Mouse (Mus musculus) frontal cortex, postnatal 14 days (tissue): ENCODE measurements around the gene Nono.

ENCODE experiments used
- DNase-seq, 2 experiments: peaks; one replicate each; pipeline ENCODE4 v3.0.0; 2022; ENCODE audit warnings: low spot score in 2 of 2

Gene Nono

DNA sequence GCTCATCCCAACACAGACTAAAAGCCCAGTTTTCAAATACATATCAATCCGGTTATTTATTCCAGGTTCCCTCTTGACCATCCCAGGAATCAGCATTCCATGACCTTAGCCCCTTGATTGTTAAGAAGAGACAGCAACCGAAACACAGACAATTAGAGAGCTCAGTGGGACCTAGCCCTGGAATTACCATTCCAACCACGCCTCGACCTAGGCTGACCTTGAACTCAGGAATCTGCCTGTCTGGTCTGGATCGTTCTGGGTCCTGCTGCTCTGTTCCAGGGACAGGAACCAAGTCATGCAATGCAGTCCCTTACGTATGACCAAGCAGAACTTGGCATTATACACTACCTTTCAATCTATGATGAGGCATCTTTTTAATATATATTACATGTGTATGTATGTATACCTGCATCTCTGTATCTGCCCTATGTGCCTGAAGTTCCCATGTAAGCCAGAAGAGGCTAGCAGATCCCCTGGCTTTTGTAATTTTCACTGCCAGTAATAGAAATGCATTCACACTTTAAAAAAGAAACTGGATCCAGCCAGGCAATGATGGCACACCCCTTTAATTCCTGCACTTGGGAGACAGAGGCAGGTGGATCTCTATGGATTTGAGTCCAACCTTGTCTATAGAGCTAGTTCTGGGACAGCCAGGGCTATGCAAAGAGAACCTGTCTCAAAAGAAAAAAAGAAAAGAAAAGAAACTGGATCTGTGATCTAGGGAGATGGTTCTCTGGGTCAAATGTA, 52.7 kb downstream of the Nono start:
- no peak for DNase-seq

DNA sequence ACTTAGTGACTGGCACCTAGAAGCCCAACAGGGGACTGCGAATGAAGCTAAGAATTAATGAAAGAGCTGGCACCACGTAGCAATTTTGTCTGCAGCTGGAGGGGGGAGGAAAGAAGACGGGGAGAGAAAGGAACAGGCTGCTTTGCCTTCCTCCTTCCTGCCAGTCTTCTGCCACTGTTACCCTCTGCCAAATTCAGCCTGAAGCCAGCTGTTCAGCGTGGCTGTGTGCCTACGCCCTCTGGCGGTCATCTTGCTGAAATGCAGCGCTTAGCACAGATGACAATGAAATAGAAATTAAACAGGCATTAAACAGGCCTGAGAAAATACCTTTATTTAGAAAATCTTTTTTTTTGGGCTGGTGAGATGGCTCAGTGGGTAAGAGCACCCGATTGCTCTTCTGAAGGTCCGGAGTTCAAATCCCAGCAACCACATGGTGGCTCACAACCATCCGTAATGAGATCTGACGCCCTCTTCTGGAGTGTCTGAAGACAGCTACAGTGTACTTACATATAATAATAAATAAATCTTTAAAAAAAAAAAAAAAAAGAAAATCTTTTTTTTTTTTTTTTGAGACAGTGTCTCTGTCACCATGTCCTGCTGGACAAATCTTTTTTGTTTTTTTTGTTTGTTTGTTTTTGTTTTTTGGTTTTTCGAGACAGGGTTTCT, 57.5 kb downstream of the Nono start:
- peak; percentile 8 to 17 for DNase-seq
